Mouse (Mus musculus): ENCODE results near the gene Cacna2d1. TPM values are rescaled to one million over a fixed set of nuclear protein-coding genes. Genes with fewer than 3 reads are reported as not detected.

The Cacna2d1 gene
- total RNA-seq, 1 experiment from 2014 or later, result 0.10 TPM

DNA sequence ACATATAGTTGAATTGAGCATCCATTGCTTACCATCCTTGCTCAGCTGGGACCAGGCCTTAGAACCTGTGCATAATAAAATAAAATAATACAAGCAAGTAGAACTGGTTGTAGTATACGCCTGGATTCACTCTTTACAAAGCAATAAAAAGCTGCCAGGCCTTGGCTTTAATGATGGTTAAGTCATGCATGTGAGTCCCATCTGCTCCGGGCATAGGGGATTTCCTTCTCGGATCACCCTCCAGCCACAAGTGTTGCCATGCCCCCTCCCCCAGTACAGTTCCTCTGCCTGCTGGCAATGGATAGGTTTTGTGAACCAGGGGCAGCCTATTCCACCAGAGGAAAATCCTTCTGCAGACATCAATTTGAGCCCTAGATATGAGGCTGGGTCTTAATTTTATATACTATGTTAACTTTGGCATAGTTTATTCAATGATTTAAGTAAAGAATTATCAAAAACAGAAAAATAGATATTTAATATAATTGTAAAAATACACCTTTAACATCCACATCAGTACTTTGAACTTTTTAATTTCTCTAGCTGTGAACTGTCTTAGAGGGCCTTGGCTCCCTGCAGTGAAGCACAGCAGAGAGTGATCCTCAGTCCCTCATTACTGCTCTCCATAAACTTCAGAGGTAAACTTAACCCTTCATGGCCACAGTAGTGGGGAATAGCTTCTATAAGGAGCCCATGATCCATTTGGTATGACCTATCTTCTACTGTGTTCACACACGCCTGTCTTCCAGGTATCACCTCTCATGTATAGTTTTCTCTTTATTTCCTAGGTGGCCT lies 90.3 kb downstream of the Cacna2d1 start:
- ATAC-seq (replicated peaks in 1 of 2; ENCODE audit: insufficient read depth in 1 of 2, low FRiP score in 2 of 2, low TSS enrichment in 1 of 2, low read depth in 1 of 2, poor library complexity in 2 of 2, severe bottlenecking in 2 of 2), result no peak

DNA sequence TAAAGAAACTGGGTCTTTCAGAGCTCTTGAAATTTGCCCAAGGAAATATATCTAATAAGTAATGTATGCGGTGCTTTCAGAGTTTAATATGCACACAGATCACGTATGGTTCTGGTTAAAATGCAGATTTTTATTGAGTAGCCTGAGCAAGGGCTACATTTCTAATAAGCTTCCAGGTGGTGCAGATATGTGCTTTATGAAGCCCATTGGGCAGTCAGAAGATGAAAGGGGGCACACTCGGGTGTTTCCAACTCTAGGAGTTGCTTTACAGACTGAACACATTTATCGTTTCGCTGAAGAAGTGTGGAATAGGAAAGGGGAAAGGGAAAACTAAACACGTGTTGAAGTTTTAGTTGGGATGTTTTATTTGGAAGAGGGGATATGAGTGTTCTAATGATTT lies 94.4 kb downstream of the Cacna2d1 start:
- ATAC-seq (replicated peaks in 1 of 2; ENCODE audit: insufficient read depth in 1 of 2, low FRiP score in 2 of 2, low TSS enrichment in 1 of 2, low read depth in 1 of 2, poor library complexity in 2 of 2, severe bottlenecking in 2 of 2), result no peak

DNA sequence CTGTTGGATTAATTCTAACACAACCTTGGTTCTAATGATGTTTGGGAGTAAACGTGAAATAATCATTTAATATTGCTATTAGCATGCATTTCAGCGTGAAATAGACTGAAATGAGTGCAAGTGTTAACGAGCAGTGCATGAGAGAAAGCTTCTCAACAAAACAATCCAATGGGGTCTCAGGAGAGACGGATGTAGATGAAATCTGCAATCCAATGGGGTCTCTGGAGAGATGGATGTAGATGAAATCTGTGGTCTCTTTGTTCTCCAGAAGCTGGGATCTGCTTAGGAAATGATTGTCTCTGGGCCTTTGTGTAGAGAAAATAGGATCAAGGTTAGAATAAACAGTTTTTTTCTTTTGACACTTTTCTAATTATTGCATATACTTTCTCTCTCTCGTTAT lies 95.0 kb downstream of the Cacna2d1 start:
- ATAC-seq (replicated peaks in 1 of 2; ENCODE audit: insufficient read depth in 1 of 2, low FRiP score in 2 of 2, low TSS enrichment in 1 of 2, low read depth in 1 of 2, poor library complexity in 2 of 2, severe bottlenecking in 2 of 2), result no peak

DNA sequence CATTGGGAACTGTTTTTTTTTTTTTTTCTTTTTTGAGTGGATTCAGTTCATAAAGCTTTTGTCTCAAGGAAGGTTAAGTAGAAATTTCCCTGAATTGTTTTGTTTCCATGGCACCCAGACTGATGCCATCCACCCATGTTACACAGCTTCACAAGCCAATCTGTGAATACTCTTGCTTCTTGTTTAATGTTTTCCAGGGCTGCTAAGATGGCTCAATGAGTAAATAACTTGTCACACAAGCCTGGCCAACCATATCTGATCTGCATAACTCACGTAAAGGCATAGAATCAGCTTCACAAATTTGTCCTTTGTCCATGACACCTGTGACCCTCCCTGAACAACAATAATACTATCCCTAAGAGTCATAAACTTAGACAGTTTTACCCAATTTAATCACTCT lies 99.1 kb downstream of the Cacna2d1 start:
- ATAC-seq (replicated peaks in 1 of 2; ENCODE audit: insufficient read depth in 1 of 2, low FRiP score in 2 of 2, low TSS enrichment in 1 of 2, low read depth in 1 of 2, poor library complexity in 2 of 2, severe bottlenecking in 2 of 2), result no peak

DNA sequence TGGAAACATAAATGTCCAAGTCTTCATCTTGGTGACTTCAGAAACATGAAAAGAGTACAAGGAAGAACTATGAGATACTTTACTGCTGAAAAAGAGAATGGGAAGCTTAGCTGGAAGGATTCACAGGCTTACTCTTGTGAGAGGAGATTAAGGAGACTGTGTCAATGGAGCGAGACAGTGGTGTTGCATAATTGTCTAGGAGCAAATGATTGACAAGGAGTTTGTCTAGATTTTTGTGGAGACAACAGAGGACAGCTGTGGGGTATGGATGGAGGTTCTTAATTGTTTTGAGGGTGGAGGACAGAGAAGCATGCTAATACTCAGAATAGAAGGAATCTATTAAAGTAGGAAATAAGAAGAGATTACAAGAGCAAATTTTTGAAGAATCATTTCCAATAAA lies 100.8 kb downstream of the Cacna2d1 start:
- ATAC-seq (replicated peaks in 1 of 2; ENCODE audit: insufficient read depth in 1 of 2, low FRiP score in 2 of 2, low TSS enrichment in 1 of 2, low read depth in 1 of 2, poor library complexity in 2 of 2, severe bottlenecking in 2 of 2), result no peak

DNA sequence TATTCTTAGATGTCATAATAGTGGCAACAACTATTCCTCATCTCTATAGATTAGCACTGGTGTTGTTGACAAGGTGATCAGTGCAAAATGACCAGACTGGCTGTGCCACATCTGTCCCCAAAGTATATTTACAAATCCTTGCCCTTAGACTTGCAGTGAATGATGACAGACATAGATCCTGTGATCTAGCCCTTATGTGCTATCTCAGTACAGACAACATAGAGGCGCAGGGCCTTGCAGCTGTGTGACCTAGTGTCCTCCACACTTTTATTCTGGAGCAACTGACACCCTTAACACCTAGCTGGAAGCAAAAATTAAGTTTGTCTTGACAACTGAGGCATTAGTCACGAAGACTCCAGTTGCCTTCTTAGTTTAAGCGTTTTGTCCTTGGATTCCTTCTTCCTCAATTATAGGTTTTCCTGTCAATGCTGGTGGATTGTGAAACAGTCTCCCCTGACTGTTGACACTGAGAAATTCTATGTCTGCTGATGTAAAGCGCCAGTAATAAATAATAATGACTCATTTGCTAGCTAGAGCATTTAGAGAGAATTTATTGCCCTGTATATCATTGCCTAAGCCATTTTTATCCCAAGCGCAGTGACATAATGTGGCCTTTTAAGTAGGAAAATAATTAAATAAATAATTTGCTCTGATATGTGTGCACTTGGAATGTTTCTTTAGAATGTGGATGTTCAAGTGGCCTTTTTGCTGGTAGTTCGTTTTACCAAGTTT lies 110.8 kb downstream of the Cacna2d1 start:
- ATAC-seq (replicated peaks in 1 of 2; ENCODE audit: insufficient read depth in 1 of 2, low FRiP score in 2 of 2, low TSS enrichment in 1 of 2, low read depth in 1 of 2, poor library complexity in 2 of 2, severe bottlenecking in 2 of 2), result no peak

DNA sequence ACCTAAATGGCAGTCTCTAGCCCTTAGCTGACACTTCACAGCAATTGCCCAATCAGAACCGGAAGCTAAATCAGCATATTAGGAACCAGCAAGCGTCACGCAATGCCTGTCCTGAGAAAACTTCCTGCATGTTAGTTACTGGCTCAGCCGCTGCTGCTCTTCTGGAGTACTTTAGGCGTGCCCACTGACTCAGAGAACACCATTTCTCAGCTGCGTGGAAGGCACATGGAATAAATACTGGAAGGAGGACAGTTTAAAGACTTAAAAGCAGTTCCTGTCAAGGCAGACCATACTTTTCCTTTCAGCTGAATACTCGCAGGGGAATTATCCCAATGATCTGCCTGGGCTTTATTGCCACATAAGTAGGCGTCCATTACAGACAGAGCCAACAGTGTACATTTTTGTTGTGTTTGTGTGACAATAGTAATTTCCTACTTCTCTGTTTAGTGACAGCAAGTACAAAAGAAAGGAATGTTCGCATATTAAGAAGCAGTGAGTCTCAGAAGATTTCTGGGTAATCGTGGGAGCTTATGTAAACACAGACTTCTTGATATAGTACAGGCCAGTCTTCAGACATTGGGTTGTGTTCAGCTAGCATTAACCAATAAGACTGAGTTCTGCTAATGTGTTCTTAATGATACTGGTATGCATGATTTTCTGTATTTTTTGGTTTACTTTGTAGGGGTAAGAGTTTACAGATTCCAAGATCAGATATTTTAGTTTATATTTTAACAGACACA lies 113.1 kb downstream of the Cacna2d1 start:
- no peak for ATAC-seq (replicated peaks in 1 of 2; ENCODE audit: insufficient read depth in 1 of 2, low FRiP score in 2 of 2, low TSS enrichment in 1 of 2, low read depth in 1 of 2, poor library complexity in 2 of 2, severe bottlenecking in 2 of 2)

DNA sequence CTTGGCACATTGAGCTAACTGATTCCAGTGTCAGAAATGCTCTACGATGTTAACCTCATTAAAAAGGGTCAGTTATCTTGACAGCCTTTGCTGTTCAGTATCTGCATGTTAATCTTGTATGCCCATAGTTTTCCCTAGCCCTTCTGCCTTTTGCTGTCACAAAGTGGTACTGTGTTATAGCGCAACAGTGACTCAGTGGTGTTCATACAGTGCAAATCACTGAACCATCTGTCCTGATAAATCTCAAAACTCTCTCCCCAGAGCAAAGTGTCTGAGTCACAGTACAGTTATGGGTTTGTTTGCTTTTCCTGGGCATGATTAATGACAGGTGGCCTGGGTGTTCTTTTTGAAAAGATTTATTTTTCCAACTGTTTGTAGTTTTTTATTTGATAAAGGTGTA lies 122.3 kb downstream of the Cacna2d1 start:
- no peak for ATAC-seq (replicated peaks in 1 of 2; ENCODE audit: insufficient read depth in 1 of 2, low FRiP score in 2 of 2, low TSS enrichment in 1 of 2, low read depth in 1 of 2, poor library complexity in 2 of 2, severe bottlenecking in 2 of 2)

DNA sequence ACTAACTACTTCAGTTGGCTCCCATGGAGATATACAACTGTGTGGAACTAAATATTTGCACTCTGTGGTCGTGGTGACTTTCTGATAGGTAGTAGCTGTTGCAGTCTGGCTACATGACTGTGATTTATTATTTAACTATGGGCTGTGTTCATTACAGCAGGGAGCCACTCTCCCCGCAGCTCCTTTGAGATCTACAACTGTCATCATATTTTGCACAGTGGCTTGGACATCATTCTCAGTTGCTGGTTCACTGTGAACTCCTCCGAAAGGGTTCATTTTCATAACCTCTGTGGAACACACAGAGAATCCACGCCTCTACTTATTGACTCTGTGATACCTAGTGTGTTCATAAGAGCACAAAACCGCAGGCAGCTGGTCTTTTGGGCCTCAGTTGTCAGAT lies 128.3 kb downstream of the Cacna2d1 start:
- no peak for ATAC-seq (replicated peaks in 1 of 2; ENCODE audit: insufficient read depth in 1 of 2, low FRiP score in 2 of 2, low TSS enrichment in 1 of 2, low read depth in 1 of 2, poor library complexity in 2 of 2, severe bottlenecking in 2 of 2)

DNA sequence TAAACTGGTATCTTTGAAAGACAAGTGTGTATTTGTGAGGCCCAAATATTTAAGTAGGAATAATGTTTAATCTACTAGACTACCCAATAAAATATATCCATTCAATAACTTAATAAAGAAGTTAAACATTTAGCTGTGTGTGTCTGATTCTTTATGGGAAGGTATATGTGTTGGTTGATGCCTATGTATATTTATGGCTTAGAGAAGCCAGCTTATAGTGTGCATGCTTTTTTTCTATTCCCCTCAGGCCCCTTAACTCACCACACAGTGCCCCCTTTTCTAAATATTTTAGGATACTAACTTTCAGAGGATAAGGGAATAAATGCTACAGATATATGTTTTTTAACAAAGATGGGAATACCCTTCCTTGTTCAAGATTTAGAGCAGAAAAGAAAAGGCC lies 128.8 kb downstream of the Cacna2d1 start:
- ATAC-seq (replicated peaks in 1 of 2; ENCODE audit: insufficient read depth in 1 of 2, low FRiP score in 2 of 2, low TSS enrichment in 1 of 2, low read depth in 1 of 2, poor library complexity in 2 of 2, severe bottlenecking in 2 of 2), result no peak

DNA sequence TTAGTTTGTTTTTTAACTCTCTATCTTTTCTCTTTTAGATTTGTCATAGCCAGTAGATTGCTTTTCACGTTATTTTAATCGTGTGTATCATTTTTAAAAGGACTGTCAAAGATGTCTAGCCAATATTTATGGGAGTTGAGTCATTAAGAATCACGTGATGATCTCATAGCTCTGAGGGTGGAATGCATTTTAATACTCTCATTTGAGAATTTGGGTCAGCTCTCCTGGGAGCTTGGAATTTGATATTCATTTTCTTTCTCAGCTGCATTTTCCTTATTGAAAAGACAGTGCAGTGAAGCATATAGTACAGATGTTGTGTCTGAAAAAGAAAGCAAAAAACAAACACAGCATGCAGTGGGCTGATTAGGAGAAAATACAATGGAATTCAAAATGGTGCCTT lies 129.5 kb downstream of the Cacna2d1 start:
- no peak for ATAC-seq (replicated peaks in 1 of 2; ENCODE audit: insufficient read depth in 1 of 2, low FRiP score in 2 of 2, low TSS enrichment in 1 of 2, low read depth in 1 of 2, poor library complexity in 2 of 2, severe bottlenecking in 2 of 2)

DNA sequence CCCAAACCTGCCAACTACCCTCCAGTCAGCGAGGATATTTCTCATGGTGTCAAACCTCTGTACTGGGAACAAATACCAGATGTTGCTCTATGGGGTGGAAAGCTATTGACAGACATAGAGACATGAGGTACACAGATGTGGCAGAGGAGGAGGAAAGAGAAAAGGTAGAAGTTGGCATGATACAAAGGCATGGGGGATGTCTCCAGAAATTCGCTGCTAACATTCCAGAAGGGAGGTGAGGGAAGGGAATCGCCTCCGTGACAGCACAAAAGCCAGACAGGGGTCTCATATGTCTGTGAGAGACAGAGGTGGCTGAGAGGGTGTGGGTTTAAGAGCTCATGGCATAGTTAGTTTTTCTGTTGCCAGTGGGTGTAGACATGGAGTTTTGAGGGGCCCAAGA lies 131.3 kb downstream of the Cacna2d1 start:
- no peak for ATAC-seq (replicated peaks in 1 of 2; ENCODE audit: insufficient read depth in 1 of 2, low FRiP score in 2 of 2, low TSS enrichment in 1 of 2, low read depth in 1 of 2, poor library complexity in 2 of 2, severe bottlenecking in 2 of 2)

DNA sequence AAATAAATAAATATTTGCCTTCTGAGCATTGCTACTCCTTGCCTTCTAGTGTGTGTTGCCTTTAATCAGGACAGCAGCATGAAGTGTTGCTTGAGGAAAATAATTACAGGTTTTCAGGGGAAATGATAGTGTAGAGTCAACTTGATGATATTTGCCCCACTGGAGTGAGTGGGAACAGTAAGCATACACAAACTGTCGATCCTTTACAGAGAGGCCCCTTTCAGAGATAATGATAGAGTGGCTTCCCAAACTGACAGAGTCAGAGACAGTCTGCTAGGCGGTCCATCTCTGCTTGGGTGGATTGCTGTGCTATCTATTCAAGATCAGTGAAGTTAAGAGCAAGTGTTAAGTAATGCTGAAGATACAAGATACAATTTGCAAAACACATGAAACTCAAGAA lies 147.8 kb downstream of the Cacna2d1 start:
- no peak for ATAC-seq (replicated peaks in 1 of 2; ENCODE audit: insufficient read depth in 1 of 2, low FRiP score in 2 of 2, low TSS enrichment in 1 of 2, low read depth in 1 of 2, poor library complexity in 2 of 2, severe bottlenecking in 2 of 2)

DNA sequence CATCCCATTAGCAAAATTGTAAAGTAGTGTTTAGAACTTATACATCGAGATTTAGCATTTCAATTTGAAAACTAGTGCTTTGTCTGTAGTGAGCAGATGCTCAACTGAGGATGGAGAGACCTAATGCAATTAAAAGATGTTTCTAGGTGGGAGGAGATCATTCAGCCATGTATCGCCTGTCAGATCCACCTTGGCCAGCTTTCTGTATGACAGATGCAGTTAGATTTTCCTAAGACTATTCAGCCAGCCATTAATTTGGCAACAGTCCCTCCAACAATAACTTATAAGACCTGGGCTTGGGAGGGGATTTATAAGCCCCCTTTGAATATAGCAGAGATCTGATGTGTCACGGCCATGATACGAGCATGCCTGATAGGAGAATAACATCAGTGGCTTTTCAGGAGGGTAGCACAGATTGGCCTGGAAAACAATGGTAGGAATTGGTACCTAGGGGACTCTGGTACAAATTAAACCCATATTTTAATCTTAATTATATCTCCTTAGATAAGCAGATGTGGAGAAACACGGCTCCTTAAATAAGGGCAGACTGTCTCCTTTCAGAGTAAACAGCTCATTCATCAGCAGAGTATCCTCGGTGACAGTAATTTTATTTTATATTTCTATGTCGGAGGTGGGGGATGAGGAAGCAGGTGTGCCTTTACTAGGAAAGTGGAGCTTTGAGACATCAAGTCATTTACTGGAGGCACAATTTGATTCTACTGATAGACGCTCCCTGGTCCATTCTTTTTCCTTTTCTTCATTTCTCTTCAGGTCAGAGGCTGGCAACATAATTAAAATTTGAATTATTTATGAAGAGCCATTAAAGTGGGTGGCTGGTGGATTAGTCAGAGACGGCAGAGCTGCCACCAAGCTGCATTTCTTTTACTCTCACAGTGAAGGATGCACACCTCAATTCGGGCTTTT lies 152.8 kb downstream of the Cacna2d1 start:
- no peak for ATAC-seq (replicated peaks in 1 of 2; ENCODE audit: insufficient read depth in 1 of 2, low FRiP score in 2 of 2, low TSS enrichment in 1 of 2, low read depth in 1 of 2, poor library complexity in 2 of 2, severe bottlenecking in 2 of 2)

DNA sequence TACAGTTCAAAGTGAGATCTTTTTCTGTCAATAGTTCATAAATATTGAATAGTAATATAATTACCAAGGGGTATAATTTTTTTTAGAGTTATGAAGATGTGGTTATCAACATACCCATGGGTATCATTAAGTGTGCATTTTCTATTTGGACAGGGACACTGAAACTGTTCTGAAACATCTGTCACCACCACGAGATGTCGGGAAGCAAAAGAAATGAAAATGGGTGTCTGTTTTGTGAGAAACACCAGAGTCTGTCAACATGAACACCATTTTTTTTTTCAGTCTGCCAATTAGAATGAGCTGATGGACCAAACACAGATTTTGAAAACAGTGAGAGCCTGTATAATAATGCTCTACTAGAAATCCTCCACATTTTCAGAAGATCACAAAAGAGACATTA lies 153.5 kb downstream of the Cacna2d1 start:
- ATAC-seq (replicated peaks in 1 of 2; ENCODE audit: insufficient read depth in 1 of 2, low FRiP score in 2 of 2, low TSS enrichment in 1 of 2, low read depth in 1 of 2, poor library complexity in 2 of 2, severe bottlenecking in 2 of 2), result no peak

DNA sequence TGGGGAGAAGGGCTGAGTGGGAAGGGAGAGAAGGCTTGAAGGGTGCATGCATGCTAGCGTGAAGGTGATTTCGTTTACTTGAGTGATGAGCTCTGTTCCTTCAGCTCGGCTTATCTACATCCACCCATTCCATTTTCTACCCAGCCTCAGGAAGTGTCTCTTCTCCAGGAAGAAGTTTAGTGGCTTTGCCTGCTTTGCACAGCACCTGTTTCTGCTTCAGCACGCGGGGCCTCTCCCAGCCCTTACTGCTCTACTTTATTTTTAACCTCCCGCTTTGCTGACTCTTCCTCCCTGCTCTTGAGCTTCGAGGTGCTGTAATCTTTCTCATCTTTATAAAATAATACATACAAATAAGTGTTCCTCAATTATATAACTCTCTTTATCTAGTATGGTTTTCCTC lies 158.0 kb downstream of the Cacna2d1 start:
- no peak for ATAC-seq (replicated peaks in 1 of 2; ENCODE audit: insufficient read depth in 1 of 2, low FRiP score in 2 of 2, low TSS enrichment in 1 of 2, low read depth in 1 of 2, poor library complexity in 2 of 2, severe bottlenecking in 2 of 2)

DNA sequence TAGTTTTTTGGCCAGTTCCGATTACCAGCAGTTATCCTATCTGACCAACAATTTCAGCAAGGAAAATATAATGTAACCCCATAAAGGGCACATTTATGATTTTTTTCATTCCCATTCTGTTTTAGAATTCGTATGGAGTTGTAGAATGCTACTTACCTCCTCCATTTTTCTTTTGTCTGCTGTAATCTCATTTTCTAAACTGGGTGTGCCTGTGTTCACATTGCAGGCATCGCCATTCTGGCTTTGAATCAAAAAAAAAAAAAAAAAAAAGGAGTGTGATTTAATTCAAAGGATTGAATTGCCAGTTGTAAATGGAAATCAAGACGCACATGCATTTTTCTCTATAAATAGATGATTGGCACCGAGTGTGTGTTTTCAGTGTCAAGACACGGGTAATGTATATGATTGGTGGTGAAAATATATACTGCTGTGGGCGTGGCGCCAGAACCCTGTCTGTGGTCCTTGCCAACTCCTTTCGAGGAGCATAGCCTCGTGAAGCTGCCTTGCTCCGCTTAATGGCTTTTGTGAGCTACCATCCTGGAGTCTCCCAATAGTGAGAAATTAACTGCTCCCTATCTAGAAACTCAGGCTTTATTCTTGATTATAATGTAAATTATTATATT lies 158.7 kb downstream of the Cacna2d1 start:
- no peak for ATAC-seq (replicated peaks in 1 of 2; ENCODE audit: insufficient read depth in 1 of 2, low FRiP score in 2 of 2, low TSS enrichment in 1 of 2, low read depth in 1 of 2, poor library complexity in 2 of 2, severe bottlenecking in 2 of 2)

Data from hematopoietic stem cell, adult 5-6 weeks (primary cell).